Mouse (Mus musculus) bone marrow, adult 2 months (tissue): ENCODE measurements at regions not wholly inside any gene's neighbourhood (a gene's known extent, or its start where the extent isn't known, plus 50 kb on each side); places are given as distances from the start of the nearest gene placed in this dataset.

Experiments
- H3K27ac ChIP-seq: fragments of 200-500 bp; 2 replicates; pipeline ENCODE4 v1.5.1; 2012; ENCODE audit warnings: low read depth, mild to moderate bottlenecking, control low read depth, inconsistent platforms, low read length; ENCODE audit not compliant: control insufficient read depth, poor library complexity, insufficient read depth
- H3K4me1 ChIP-seq: fragments of 200-500 bp; 2 replicates; pipeline ENCODE4 v1.6.1; 2011; ENCODE audit warnings: low read length; ENCODE audit not compliant: control insufficient read depth, insufficient read depth
- H3K4me3 ChIP-seq: fragments of 200-500 bp; replicated peaks from 2 replicates; pipeline ENCODE3; 2011; ENCODE audit warnings: mild to moderate bottlenecking, low read depth, low read length, control low read depth; ENCODE audit not compliant: control insufficient read depth
- CTCF ChIP-seq: fragments of 200-500 bp; IDR thresholded peaks from 2 replicates; pipeline ENCODE4 v1.5.1; 2011; ENCODE audit warnings: low read length, control low read depth; ENCODE audit not compliant: control insufficient read depth, insufficient read depth
- POLR2A ChIP-seq: fragments of 200-500 bp; IDR thresholded peaks from 2 replicates; pipeline ENCODE4 v1.6.1; 2011; ENCODE audit warnings: low read depth, mild to moderate bottlenecking, control low read depth, low read length, borderline replicate concordance; ENCODE audit not compliant: control insufficient read depth
- WGBS: fragments of 180-500 bp; shearing (Covaris S2); methylation state at CpG from one replicate; pipeline ENCODE4 v1.1.7; 2018; 5-methylcytosine and 5-hydroxymethylcytosine counted together

- H3K4me1 ChIP-seq, result no peaks in the 10 kb centered on the region; the same call in 1 of the 2 replicates
- H3K27ac ChIP-seq, result no peak overlapping the region
- no peak overlapping the region for H3K4me3 ChIP-seq
- TF ChIP-seq POLR2A, result no peak
- no peak for TF ChIP-seq CTCF
- 86% methylated on average over 2 of the region's 2 CpGs for WGBS
Observed at GRCm38 (mm10) chr4:53304290-53304654, 135.9 kb upstream of the Slc44a1 start.

- no peak overlapping the region for H3K27ac ChIP-seq
- H3K4me1 ChIP-seq, result no peaks in the 10 kb centered on the region; the same call in 1 of the 2 replicates
- 59% methylated on average over 4 of the region's 4 CpGs for WGBS
- TF ChIP-seq POLR2A, result no peak
- TF ChIP-seq CTCF, result no peak
- no peak overlapping the region for H3K4me3 ChIP-seq
Observed at GRCm38 (mm10) chr4:53303621-53304289, 136.5 kb upstream of the Slc44a1 start.

GRCm38 (mm10) chr4:53297975-53298374 lies 138.3 kb upstream of the Abca1 start:
- TF ChIP-seq CTCF (no peak), POLR2A (no peak)
- Histone ChIP-seq H3K27ac (no peak overlapping the region), H3K4me3 (no peak overlapping the region), H3K4me1 (no peaks in the 10 kb centered on the region)

- 87% methylated on average over 3 of the region's 3 CpGs for WGBS
- H3K4me1 ChIP-seq, result no peaks in the 10 kb centered on the region
- TF ChIP-seq CTCF, result no peak
- TF ChIP-seq POLR2A, result no peak
- H3K4me3 ChIP-seq, result no peak overlapping the region
- no peak overlapping the region for H3K27ac ChIP-seq
Observed at GRCm38 (mm10) chr4:53292606-53293005, 132.9 kb upstream of the Abca1 start.

- H3K27ac ChIP-seq, result peak overlapping the region; percentile 51
- TF ChIP-seq POLR2A (no peak), CTCF (no peak)
- H3K4me1 ChIP-seq, result no peaks in the 10 kb centered on the region; the same call in 1 of the 2 replicates
- 6% methylated on average over 12 of the region's 12 CpGs for whole genome bisulfite sequencing
- H3K4me3 ChIP-seq, result peak overlapping the region; percentile 28
Observed at GRCm38 (mm10) chr4:53277741-53278525, 118.2 kb upstream of the Abca1 start.

GRCm38 (mm10) chr4:53270433-53270832 lies 110.7 kb upstream of the Abca1 start:
- Histone ChIP-seq H3K4me1 (peaks cover 3% of the 10 kb centered on the region), H3K27ac (no peak overlapping the region), H3K4me3 (no peak overlapping the region)
- WGBS, result 86% methylated on average over 10 of the region's 10 CpGs
- TF ChIP-seq POLR2A (no peak), CTCF (no peak)

GRCm38 (mm10) chr4:53269999-53270398 lies 110.3 kb upstream of the Abca1 start:
- no peak overlapping the region for H3K27ac ChIP-seq
- H3K4me3 ChIP-seq, result no peak overlapping the region
- TF ChIP-seq CTCF, result no peak
- 29% methylated on average over 5 of the region's 5 CpGs for WGBS
- peaks cover 3% of the 10 kb centered on the region for H3K4me1 ChIP-seq

- Histone ChIP-seq H3K4me1 (peaks cover 3% of the 10 kb centered on the region), H3K4me3 (no peak overlapping the region), H3K27ac (no peak overlapping the region; the same call in 1 of the 2 replicates)
- TF ChIP-seq POLR2A (no peak), CTCF (no peak)
- WGBS, result 81% methylated on average over 5 of the region's 5 CpGs
Observed at GRCm38 (mm10) chr4:53269251-53269842, 109.7 kb upstream of the Abca1 start.

GRCm38 (mm10) chr4:53264901-53265300 lies 105.2 kb upstream of the Abca1 start:
- Histone ChIP-seq H3K4me3 (no peak overlapping the region), H3K27ac (no peak overlapping the region), H3K4me1 (peaks cover 3% of the 10 kb centered on the region)
- TF ChIP-seq CTCF (no peak), POLR2A (no peak)
- 79% methylated on average over 5 of the region's 5 CpGs for WGBS
